Mouse (Mus musculus): ENCODE data around the gene Smc6. TPM values are rescaled to one million over a fixed set of nuclear protein-coding genes. Genes with fewer than 3 reads are reported as not detected.

Smc6 gene
- 142 and 147 TPM in 2 replicates for polyA plus RNA-seq (2015; fragmentation: Nextera tagmentation; extraction: Ambion mirVana)

DNA sequence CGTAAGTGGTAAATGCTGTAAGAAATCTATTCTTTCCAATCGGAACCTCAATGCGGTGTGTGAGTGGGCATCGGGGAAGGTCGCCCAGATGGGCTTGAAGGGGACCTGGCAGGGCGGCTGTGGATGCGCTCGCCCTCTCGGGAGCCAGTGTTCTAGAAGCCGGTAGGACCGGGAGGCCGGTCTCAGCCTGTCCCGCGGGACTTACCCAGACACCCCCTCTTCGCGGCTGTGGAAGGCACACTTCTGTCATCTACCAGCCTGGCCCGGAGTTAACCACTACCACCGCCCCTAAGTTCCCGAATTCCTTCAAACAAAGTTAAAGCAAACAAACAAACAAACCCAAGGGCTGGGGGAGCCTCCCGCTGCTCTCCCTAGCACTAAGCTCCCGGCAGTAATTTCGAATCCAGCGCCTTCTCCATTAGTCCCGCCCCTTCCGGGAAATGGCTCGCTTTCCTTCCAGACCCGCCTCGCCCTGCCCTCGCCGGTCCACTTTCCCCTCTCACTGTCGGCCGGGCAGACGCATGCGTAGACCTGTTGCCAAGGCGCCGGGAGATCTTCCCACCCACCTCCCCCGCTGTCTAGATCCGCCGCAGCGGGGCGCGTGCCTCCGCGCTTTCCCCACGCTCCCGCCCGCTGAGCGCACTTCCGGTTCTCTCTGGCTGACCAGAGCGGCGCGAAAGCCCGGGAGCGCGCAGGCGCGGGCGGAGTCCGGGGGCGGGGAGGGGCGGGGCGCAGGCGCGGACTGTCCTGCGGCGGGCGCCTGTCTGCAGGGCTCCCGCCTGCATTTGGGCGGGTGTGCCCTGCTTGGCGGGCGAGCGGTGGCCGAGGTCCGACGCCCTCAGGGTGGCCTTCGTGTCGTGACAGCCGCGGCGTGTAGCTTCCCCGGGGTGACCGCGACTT lies at the start of gene Smc6, which contains the start of gene Gen1:
TSS of gene Smc6 (plus strand) at position 505 of the 900 bp plus-strand sequence.
TSS of gene Gen1 (minus strand) at position 420 of the 900 bp plus-strand sequence.
- H3K27me3 ChIP-seq: no peaks in the 10 kb centered on the region
- H3K4me2 ChIP-seq: peak within 1 kb of the TSS; percentile 92
- peak within 1 kb of the TSS; percentile 90 for H3K27ac ChIP-seq
- peak within 1 kb of the TSS; percentile 89 for H3K9ac ChIP-seq
- H3K36me3 ChIP-seq: no peaks in the 10 kb centered on the region
- H3K4me1 ChIP-seq: peaks cover 27% of the 10 kb centered on the region
- H3K4me3 ChIP-seq (replicated peaks): peak within 1 kb of the TSS; percentile 83
- WGBS: under 1% methylated on average over 76 of the region's 83 CpGs
- peak; percentile 99 for ATAC-seq (replicated peaks; ENCODE audit: low FRiP score)
- no peaks in the 10 kb centered on the region for H3K9me3 ChIP-seq (replicated peaks)

DNA sequence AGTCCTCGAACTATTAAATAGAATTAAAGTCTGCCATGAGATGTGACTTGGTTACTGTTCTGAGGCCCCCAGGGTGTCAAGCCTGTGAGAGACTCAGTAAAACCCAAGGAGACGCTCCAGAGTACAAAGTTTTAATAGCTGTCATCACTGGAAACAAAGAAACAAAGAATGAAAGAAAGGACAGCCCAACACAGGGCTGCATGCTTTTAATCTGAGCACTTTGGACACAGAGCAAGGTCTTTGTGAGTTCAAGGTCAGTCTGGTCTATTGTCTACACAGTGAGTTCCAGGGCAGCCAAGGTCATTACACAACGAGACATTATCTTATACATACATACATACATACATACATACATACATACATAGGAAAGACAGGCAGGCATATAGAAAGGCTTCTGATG lies 49.2 kb upstream of the Smc6 start:
- no peaks in the 10 kb centered on the region for H3K4me1 ChIP-seq
- no peak overlapping the region for H3K4me2 ChIP-seq
- H3K27me3 ChIP-seq: no peaks in the 10 kb centered on the region; the same call in 1 of the 2 replicates
- no peaks in the 10 kb centered on the region for H3K36me3 ChIP-seq
- H3K4me3 ChIP-seq (replicated peaks): no peak overlapping the region
- no peaks in the 10 kb centered on the region for H3K9me3 ChIP-seq (replicated peaks)
- H3K9ac ChIP-seq: no peak overlapping the region
- ATAC-seq (replicated peaks; ENCODE audit: low FRiP score): no peak
- no peak overlapping the region for H3K27ac ChIP-seq
- 83% methylated on average over 3 of the region's 3 CpGs for WGBS

DNA sequence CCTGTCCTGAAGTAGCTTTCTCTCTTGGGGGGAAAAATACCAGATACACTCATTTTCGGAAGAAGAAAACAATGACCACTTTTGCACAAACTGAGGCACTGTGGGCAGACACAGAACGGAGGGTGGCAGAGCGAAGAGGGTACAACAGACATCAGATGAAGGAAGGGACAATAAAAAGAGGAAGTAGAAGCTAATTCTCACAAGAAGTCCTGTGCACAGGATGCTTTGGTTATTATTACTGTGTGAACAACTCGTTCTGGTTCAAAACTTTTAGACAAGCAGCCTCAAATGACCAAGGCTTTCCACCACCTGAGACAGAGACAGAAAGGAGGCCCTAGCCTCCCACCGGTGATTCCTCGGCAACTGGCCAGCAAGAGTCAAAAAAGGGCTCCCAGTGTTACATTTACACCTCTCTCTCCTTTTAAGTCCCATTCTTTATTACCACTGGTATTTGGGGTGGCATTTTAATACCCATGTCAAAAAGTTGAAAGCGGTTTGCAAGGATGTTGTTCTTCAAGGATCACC lies 47.9 kb upstream of the Smc6 start:
- no peaks in the 10 kb centered on the region; the same call in 1 of the 2 replicates for H3K27me3 ChIP-seq
- H3K9ac ChIP-seq: no peak overlapping the region
- ATAC-seq (replicated peaks; ENCODE audit: low FRiP score): no peak
- H3K36me3 ChIP-seq: no peaks in the 10 kb centered on the region
- WGBS: 24% methylated on average over 7 of the region's 7 CpGs
- no peak overlapping the region for H3K4me3 ChIP-seq (replicated peaks)
- no peaks in the 10 kb centered on the region for H3K9me3 ChIP-seq (replicated peaks)
- H3K4me2 ChIP-seq: no peak overlapping the region
- 0 out of 2 replicates have a peak, but pooled peaks cover 2% of the 10 kb centered on the region for H3K4me1 ChIP-seq
- no peak overlapping the region for H3K27ac ChIP-seq

DNA sequence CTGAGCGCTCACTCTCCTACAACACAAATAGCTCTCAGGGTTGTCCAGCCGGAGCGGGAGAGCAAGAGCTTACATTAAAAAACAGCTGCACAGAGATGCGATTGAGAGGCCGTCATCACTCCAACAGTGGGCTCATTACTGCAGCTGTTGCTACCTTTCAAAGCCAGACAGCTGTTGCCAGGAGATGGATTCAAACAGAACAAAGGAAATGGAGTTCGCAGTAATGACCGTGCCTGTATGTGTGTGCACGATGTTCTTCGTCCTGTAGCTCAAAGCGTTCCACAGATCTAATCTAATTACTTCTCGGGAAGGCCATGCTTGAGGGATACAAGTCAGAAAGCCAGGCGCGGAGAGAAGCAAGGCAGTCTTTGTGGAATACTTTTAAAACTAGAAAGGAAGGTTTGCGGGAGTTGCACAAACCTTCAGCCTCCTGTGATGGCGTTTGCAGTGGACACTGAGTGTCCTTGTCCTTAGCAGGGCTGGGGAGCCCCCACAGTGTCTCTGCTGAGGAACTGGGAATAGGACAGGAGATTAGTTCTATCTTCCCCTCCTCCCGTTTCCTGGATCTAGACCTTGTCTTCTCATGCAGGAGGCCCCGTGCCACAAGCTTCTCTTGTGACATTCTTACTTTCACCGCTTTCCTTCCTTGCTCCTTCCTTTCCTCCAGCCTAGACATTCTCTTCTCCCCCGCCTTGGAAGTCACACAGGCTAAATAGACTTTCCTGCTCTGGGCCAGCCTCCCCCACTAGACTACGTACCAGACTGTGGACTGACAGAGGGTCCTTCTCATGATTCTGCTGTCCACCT lies 44.0 kb upstream of the Smc6 start:
- Histone ChIP-seq H3K4me2 (0 out of 2 replicates have a peak overlapping the region, but pooled peaks have one; percentile 2), H3K27me3 (no peaks in the 10 kb centered on the region; the same call in 1 of the 2 replicates), H3K27ac (no peak overlapping the region), H3K4me1 (peaks cover 6% of the 10 kb centered on the region), H3K36me3 (no peaks in the 10 kb centered on the region), H3K9ac (no peak overlapping the region), H3K4me3 (replicated peaks) (no peak overlapping the region), H3K9me3 (replicated peaks) (no peaks in the 10 kb centered on the region)
- WGBS: 52% methylated on average over 20 of the region's 20 CpGs
- 0 out of 2 replicates have a peak, but pooled peaks have one; percentile 7 for ATAC-seq (replicated peaks; ENCODE audit: low FRiP score)

DNA sequence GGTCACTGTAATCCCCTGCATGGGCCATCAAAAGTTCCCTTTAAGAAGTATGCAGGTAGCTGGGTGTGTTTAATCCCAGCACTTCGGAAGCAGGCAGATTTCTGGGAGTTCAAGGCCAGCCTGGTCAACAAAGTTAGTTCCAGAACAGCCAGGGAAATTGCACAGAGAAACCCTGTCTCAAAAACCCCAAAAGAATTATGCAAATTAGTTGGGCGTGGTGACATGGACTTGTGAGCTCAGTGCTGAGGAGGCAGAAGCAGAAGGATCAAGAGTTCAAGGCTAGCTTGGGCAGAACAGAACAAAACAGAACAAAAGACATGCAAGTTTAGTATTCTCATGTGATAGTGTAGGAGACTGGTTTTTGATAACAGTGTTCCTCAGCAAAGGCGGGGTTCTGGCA lies 43.1 kb upstream of the Smc6 start:
- Histone ChIP-seq H3K4me1 (peaks cover 11% of the 10 kb centered on the region), H3K27me3 (no peaks in the 10 kb centered on the region), H3K4me2 (no peak overlapping the region), H3K9me3 (replicated peaks) (no peaks in the 10 kb centered on the region), H3K27ac (no peak overlapping the region), H3K9ac (no peak overlapping the region), H3K36me3 (no peaks in the 10 kb centered on the region), H3K4me3 (replicated peaks) (no peak overlapping the region)
- no peak for ATAC-seq (replicated peaks; ENCODE audit: low FRiP score)
- 67% methylated on average over 3 of the region's 3 CpGs for WGBS

DNA sequence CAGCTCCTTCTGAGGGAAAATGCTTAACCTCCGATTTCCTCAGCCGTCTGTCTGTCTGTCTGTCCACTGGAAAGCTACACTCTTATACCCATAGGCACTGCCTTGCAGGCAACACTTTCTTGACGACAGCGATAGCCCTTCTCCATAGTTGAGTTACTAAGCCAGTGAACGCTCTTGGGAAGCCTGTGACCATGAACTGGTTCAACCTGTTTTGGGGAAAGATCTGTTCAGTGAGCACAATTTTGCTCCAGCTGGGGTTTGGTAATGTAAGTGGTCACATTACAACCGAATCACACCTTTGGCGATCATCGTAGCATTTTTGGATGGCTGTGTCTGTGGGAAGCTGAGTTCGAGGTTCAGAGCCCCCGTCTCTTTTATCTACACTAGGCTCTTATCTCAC lies 42.6 kb upstream of the Smc6 start:
- peaks cover 11% of the 10 kb centered on the region for H3K4me1 ChIP-seq
- no peaks in the 10 kb centered on the region for H3K9me3 ChIP-seq (replicated peaks)
- H3K9ac ChIP-seq: no peak overlapping the region
- WGBS: 81% methylated on average over 10 of the region's 10 CpGs
- H3K27ac ChIP-seq: no peak overlapping the region
- H3K36me3 ChIP-seq: no peaks in the 10 kb centered on the region
- no peaks in the 10 kb centered on the region for H3K27me3 ChIP-seq
- peak; percentile 54; the same call in 1 of the 2 replicates for ATAC-seq (replicated peaks; ENCODE audit: low FRiP score)
- H3K4me2 ChIP-seq: no peak overlapping the region
- no peak overlapping the region for H3K4me3 ChIP-seq (replicated peaks)

DNA sequence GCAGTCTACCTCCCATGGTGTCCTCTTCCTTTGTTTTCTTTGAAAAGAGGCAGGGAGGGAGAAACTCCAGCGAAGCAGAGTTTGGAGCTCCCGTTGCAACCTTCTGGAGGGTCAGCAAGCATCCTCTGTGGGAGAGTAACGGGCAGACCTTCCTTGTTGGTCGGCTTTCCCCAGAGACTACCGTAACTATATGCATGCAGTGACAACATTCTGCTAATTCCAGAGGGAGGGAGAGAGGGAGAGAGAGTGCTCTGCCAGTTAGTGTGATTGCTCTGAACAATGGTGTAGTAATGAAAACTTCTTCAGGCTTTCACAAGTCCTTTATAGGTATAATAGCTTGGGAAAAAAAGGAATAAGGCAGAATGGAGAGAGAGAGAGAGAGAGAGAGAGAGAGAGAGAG lies 41.0 kb upstream of the Smc6 start:
- H3K4me2 ChIP-seq: no peak overlapping the region
- H3K4me3 ChIP-seq (replicated peaks): no peak overlapping the region
- no peak overlapping the region for H3K27ac ChIP-seq
- 4% methylated on average over 5 of the region's 5 CpGs for WGBS
- no peak overlapping the region for H3K9ac ChIP-seq
- no peaks in the 10 kb centered on the region for H3K36me3 ChIP-seq
- no peaks in the 10 kb centered on the region for H3K27me3 ChIP-seq
- no peak for ATAC-seq (replicated peaks; ENCODE audit: low FRiP score)
- peaks cover 11% of the 10 kb centered on the region for H3K4me1 ChIP-seq
- no peaks in the 10 kb centered on the region for H3K9me3 ChIP-seq (replicated peaks)

DNA sequence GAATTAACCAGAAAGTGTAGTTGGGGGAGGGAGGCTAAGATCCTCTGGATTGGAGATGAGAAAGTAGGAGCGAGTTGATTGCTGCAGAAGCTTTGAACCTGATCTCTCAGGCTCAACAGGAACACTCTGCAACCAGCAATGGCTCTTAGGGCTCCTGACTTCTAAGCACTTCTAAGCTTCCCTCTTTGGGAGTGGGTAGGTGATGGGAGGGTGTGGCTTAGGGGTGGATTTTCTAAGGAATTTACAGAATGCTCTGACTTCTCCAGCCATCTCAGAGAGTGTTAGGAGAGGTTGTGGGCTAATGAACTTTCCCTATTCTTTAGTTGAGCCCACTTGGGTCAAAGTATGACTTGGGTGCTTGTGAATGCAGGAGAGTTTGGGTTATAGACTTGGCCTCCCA lies 39.6 kb upstream of the Smc6 start:
- no peak overlapping the region for H3K9ac ChIP-seq
- no peaks in the 10 kb centered on the region for H3K9me3 ChIP-seq (replicated peaks)
- H3K4me3 ChIP-seq (replicated peaks): no peak overlapping the region
- H3K27me3 ChIP-seq: no peaks in the 10 kb centered on the region
- H3K27ac ChIP-seq: no peak overlapping the region
- H3K4me2 ChIP-seq: no peak overlapping the region
- H3K36me3 ChIP-seq: no peaks in the 10 kb centered on the region
- ATAC-seq (replicated peaks; ENCODE audit: low FRiP score): no peak
- H3K4me1 ChIP-seq: peaks cover 11% of the 10 kb centered on the region
- WGBS: 59% methylated on average over 1 of the region's 1 CpGs

DNA sequence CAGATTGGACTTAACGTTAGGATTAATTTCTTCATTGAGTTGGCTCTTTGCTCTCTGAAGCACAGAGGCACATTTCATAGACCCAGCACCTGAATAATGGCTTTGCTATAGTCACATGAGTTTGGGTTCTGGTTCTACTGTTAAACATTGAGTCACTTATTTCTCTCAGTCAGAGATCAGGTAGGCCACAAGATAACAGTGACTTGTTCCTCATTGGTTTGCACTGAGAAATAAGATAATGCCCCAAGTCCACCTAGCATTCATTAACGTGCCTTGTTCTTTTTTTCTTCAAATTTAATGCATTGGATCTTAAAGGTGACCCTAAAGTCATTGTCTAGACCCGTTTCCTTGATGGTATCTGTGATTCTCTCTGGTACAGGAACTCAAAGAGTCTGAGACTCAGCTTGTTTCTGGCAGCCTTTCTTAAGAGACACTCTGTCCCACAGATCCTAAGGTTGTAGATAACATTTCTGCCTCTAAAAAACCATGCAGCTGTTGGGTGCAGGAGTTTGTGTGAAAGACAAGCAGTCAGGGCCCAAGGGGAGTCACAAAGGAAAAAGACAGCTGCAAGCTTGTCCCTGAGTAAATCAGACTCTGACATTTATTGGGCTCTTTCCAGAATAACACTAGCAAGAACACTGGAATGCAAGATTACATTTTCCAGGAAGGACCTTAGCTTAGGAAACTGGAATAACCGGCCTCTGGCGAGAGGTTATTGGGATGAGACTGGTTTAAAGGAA lies 39.0 kb upstream of the Smc6 start:
- H3K36me3 ChIP-seq: no peaks in the 10 kb centered on the region
- H3K9ac ChIP-seq: no peak overlapping the region
- H3K9me3 ChIP-seq (replicated peaks): no peaks in the 10 kb centered on the region
- peaks cover 11% of the 10 kb centered on the region for H3K4me1 ChIP-seq
- H3K4me2 ChIP-seq: no peak overlapping the region
- WGBS: 45% methylated on average over 5 of the region's 5 CpGs
- no peak overlapping the region for H3K27ac ChIP-seq
- H3K4me3 ChIP-seq (replicated peaks): no peak overlapping the region
- ATAC-seq (replicated peaks; ENCODE audit: low FRiP score): no peak
- H3K27me3 ChIP-seq: no peaks in the 10 kb centered on the region

DNA sequence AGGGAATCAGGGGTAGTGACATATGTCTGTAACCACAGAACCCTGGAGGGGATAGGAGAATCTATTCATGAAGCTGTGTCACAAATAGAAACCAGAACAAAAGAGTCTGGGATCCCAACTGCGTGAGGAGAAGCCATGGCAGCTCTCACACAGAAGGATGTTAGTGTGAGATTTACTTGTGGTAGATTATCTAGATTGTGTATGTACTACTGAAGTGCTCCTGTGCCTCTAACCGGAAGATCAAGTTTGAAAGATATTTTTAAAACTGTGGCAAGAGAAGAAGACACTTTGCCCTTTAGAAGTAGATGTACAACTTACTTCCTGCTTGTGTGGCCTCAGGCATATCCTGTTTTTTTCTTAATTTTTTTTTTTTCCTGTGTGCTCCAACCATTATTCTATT lies 35.4 kb upstream of the Smc6 start:
- H3K27ac ChIP-seq: no peak overlapping the region
- no peak overlapping the region for H3K4me2 ChIP-seq
- peaks cover 5% of the 10 kb centered on the region; the same call in 1 of the 2 replicates for H3K4me1 ChIP-seq
- H3K36me3 ChIP-seq: no peaks in the 10 kb centered on the region
- H3K27me3 ChIP-seq: no peaks in the 10 kb centered on the region
- no peak for ATAC-seq (replicated peaks; ENCODE audit: low FRiP score)
- no peak overlapping the region for H3K9ac ChIP-seq
- H3K4me3 ChIP-seq (replicated peaks): no peak overlapping the region
- H3K9me3 ChIP-seq (replicated peaks): no peaks in the 10 kb centered on the region
- WGBS: 69% methylated on average over 2 of the region's 2 CpGs

DNA sequence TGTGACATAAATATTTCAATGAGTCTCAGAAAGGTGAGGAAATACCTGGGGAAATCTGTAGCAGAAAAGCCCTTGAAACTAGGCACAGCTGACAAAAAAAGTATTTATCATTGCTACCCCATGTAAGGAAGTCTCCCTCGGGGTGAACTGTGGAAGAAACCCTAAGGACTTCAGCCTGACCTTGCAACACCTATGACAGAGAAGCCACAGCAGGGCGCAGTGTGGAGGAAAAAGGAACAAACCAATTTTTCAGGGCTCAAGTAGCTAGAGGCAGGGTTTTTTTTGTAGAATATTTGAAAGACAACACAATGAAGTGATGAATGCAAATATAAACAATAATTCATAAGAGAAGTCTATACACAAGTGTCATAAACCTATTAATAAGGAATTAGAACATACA lies 29.7 kb upstream of the Smc6 start:
- no peak overlapping the region for H3K4me3 ChIP-seq (replicated peaks)
- H3K27ac ChIP-seq: no peak overlapping the region
- H3K9me3 ChIP-seq (replicated peaks): no peaks in the 10 kb centered on the region
- no peak overlapping the region for H3K9ac ChIP-seq
- no peak for ATAC-seq (replicated peaks; ENCODE audit: low FRiP score)
- no peak overlapping the region for H3K4me2 ChIP-seq
- H3K27me3 ChIP-seq: no peaks in the 10 kb centered on the region
- H3K4me1 ChIP-seq: no peaks in the 10 kb centered on the region
- 72% methylated on average over 2 of the region's 2 CpGs for WGBS
- peaks cover 2% of the 10 kb centered on the region for H3K36me3 ChIP-seq

All from kidney, embryonic 15.5 days (tissue).